Mouse (Mus musculus) forebrain, embryonic 12.5 days (tissue): ENCODE measurements around the gene Mab21l3. TPM values are rescaled to one million over a fixed set of nuclear protein-coding genes. Genes with fewer than 3 reads are reported as not detected.

Experiments used
- ATAC-seq: fragments of 200-750 bp; cut with Nextera tagmentation; 2 replicates; pipeline ENCODE4 v1.8.0; 2017; ENCODE audit warnings: moderate TSS enrichment; ENCODE audit not compliant: low FRiP score
- H3K27ac ChIP-seq: fragments of 300-500 bp; sonication (generic); 2 replicates; pipeline ENCODE4 v1.5.1; 2016; ENCODE audit warnings: mild to moderate bottlenecking
- H3K27me3 ChIP-seq: fragments of 300-500 bp; sonication (generic); 2 replicates; pipeline ENCODE4 v1.6.1; 2016; ENCODE audit warnings: mild to moderate bottlenecking
- H3K36me3 ChIP-seq: fragments of 300-500 bp; sonication (generic); replicated peaks from 2 replicates; pipeline ENCODE4 v1.6.1; 2016; ENCODE audit warnings: mild to moderate bottlenecking
- H3K4me1 ChIP-seq: fragments of 300-500 bp; sonication (generic); 2 replicates; pipeline ENCODE4 v1.6.1; 2016
- H3K4me2 ChIP-seq: fragments of 300-500 bp; sonication (generic); 2 replicates; pipeline ENCODE4 v1.6.1; 2016; ENCODE audit warnings: mild to moderate bottlenecking, moderate library complexity
- H3K4me3 ChIP-seq: fragments of 300-500 bp; sonication (generic); replicated peaks from 2 replicates; pipeline ENCODE4 v1.5.1; 2016; ENCODE audit warnings: mild to moderate bottlenecking
- H3K9ac ChIP-seq: fragments of 300-500 bp; sonication (generic); 2 replicates; pipeline ENCODE4 v1.6.1; 2016; ENCODE audit warnings: mild to moderate bottlenecking
- H3K9me3 ChIP-seq: fragments of 300-500 bp; sonication (generic); 2 replicates; pipeline ENCODE4 v1.6.1; 2016
- WGBS: fragments of 180-500 bp; shearing (Covaris S2); methylation state at CpG from one replicate; pipeline ENCODE4 v1.1.7; 2016; 5-methylcytosine and 5-hydroxymethylcytosine counted together
- polyA plus RNA-seq: library from polyadenylated mRNA; unstranded; fragments of >200 nt; fragmentation: Nextera tagmentation; extraction: Ambion mirVana; gene quantifications from 2 replicates; pipeline ENCODE4 v1.2.1, GENCODE M21; 2016

Gene Mab21l3
- polyA plus RNA-seq, 1 experiment from 2014 or later = 0.66 TPM

DNA sequence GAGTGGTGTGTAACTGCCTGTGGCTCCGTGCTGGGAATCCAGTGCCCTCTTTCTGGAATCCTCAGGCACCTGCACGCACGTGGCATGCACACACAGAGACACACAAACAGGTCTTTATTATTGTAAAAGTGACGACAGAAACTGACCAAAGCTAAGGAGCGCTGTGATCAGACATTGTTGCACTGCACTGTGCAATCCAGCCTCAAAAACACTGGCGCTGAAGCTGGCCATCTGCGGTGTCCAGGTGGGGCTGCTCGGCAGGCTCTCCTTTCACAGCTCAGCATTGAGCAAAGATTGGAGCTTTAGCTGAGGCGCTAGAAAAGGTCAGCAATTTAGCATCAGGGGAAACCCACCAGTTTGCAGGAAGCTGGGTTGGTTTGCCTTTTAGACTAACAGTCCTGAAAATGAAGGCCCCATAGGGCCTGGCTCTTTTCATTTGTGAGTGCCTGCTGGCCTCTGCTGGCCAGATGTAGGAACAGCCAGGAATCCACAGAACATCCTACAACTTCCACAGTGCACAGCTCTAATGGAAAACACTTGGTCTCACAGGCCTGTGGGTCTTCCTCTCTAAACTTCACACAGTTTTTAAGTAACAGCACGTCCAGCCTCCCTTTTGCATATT is 36.3 kb downstream of the Mab21l3 start:
- ATAC-seq = peak; percentile 85
- Histone ChIP-seq H3K36me3 (no peaks in the 10 kb centered on the region), H3K9ac (no peak overlapping the region)

DNA sequence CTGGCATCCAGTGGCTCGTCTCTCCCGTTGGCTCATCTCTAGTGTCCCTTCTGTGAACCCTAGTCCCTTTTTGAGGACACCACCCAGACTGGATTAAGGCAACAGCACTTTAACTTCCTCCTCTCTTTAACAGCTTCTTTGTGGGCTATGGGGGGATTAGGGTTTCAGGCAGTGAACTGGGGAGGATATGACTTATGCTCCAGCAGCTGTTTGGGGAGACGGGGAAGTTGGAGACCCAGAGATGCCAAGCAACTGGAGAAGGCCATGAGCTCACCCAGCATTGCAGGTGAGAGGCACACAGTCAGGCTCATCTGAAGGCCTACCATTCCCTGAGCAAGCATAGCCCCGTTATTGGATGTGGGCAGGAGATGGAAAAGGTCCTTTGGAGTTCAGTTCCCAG is 36.8 kb downstream of the Mab21l3 start:
- WGBS = 81% methylated on average over 4 of the region's 4 CpGs
- Histone ChIP-seq H3K9me3 (no peaks in the 10 kb centered on the region), H3K4me2 (no peak overlapping the region), H3K4me1 (peaks cover 2% of the 10 kb centered on the region; the same call in 1 of the 2 replicates), H3K27ac (no peak overlapping the region), H3K27me3 (peaks cover 11% of the 10 kb centered on the region; the same call in 1 of the 2 replicates), H3K4me3 (no peak overlapping the region), H3K36me3 (no peaks in the 10 kb centered on the region), H3K9ac (no peak overlapping the region)
- ATAC-seq = no peak

More for the DNA sequence above, 36.3 kb downstream of the Mab21l3 start:
- Histone ChIP-seq H3K9me3 (no peaks in the 10 kb centered on the region), H3K4me1 (no peaks in the 10 kb centered on the region), H3K4me2 (no peak overlapping the region), H3K4me3 (no peak overlapping the region), H3K27me3 (peaks cover 6% of the 10 kb centered on the region; the same call in 1 of the 2 replicates), H3K27ac (no peak overlapping the region)
- 62% methylated on average over 10 of the region's 10 CpGs for WGBS

DNA sequence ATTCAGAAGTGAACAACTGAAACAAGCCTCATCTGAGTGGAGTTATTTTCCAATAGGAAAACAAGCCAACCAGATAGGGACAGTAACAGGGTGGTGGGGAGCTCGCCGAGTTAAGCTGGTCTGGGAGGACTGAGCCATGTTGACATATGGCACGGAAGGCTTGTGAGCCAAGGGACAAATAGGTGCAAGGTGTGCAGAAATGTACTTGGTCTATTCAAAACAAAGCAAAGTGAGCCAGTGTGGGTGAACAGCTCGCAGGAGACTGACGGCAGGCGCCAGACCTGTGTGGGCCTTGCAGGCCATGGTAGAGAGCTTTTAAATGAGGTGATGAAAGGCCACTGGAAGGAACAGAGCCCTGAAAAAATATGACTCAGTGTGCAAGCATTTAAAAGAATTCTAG is 41.1 kb downstream of the Mab21l3 start:
- 87% methylated on average over 6 of the region's 6 CpGs for WGBS
- no peak overlapping the region for H3K9ac ChIP-seq
- peaks cover 28% of the 10 kb centered on the region for H3K4me1 ChIP-seq
- H3K36me3 ChIP-seq = no peaks in the 10 kb centered on the region
- H3K4me3 ChIP-seq = no peak overlapping the region
- no peak overlapping the region for H3K27ac ChIP-seq
- peaks cover 19% of the 10 kb centered on the region for H3K27me3 ChIP-seq
- H3K9me3 ChIP-seq = no peaks in the 10 kb centered on the region
- no peak for ATAC-seq
- H3K4me2 ChIP-seq = no peak overlapping the region

DNA sequence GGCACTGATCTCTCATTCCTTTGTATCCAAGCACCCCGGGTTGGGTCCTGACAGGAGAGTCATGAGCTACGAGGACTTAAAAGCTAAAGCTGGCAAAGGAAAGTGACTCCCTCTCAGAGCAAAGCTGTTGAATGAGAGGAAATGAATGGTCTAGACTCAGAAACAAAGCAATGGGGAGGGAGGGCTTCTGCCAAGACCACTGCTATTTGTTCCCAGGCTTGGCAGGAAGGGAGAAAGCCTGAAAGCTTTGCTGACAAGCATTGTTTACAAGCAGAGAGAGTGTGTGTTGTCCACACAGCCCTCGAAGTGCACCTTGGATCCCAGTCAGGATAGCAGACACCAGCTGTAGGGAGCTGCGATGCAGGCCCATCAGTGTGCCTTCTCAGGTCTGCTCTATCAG is 41.8 kb downstream of the Mab21l3 start:
- peaks cover 28% of the 10 kb centered on the region for H3K4me1 ChIP-seq
- ATAC-seq = no peak
- no peak overlapping the region for H3K4me3 ChIP-seq
- 24% methylated on average over 4 of the region's 4 CpGs for whole genome bisulfite sequencing
- no peak overlapping the region for H3K27ac ChIP-seq
- no peak overlapping the region for H3K4me2 ChIP-seq
- peaks cover 19% of the 10 kb centered on the region for H3K27me3 ChIP-seq
- no peaks in the 10 kb centered on the region for H3K36me3 ChIP-seq
- no peaks in the 10 kb centered on the region for H3K9me3 ChIP-seq
- no peak overlapping the region; the same call in 1 of the 2 replicates for H3K9ac ChIP-seq

DNA sequence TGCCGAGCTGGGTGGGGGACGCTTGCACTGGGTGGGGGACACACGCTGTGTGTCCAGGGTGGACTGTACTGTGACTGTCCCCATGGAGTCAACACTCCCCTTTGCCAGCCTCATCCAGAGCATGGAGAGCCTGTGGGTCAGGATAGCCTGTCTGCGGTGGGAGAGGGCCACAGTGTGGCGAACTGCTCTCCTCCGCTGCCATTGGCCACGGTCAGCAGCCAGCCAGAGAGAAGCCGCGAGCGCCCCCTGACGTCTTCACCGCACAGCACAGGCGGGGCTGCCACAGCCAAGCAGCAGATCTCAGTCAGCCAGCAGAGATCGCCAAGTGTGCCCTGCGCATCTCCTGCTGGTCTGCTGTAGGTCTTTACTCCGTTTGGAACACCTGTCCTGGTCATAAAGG is 42.6 kb downstream of the Mab21l3 start:
- Histone ChIP-seq H3K9me3 (no peaks in the 10 kb centered on the region), H3K36me3 (no peaks in the 10 kb centered on the region), H3K27me3 (peaks cover 19% of the 10 kb centered on the region), H3K4me2 (peak overlapping the region; percentile 31), H3K9ac (no peak overlapping the region), H3K27ac (no peak overlapping the region), H3K4me1 (peaks cover 28% of the 10 kb centered on the region), H3K4me3 (no peak overlapping the region)
- 7% methylated on average over 16 of the region's 16 CpGs for WGBS
- ATAC-seq = peak; percentile 90

DNA sequence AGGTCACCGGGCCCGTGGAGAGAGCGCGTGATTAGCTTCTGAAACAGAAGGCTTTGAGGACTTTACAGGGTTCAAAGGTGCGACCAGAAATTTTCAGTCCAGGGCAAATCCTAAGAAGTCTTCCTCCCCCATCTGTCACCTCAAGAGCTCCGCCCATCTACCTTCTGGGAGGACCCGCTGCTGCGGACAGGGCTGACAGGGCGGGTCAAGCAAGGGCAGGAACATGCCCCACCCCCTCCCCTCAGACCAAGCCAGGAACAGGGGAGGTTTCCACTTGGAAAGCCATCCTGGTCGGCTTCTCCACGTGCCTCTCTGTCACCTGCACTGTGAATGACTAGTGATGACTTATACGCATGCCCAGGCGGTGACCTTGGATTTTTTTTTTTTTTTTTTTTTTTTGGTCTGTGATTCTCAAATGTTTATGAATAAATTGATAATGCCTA is 43.2 kb downstream of the Mab21l3 start:
- Histone ChIP-seq H3K36me3 (no peaks in the 10 kb centered on the region), H3K4me1 (peaks cover 28% of the 10 kb centered on the region), H3K4me2 (no peak overlapping the region), H3K9ac (no peak overlapping the region), H3K4me3 (no peak overlapping the region), H3K27ac (no peak overlapping the region), H3K27me3 (peaks cover 19% of the 10 kb centered on the region), H3K9me3 (no peaks in the 10 kb centered on the region)
- no peak for ATAC-seq
- WGBS = 23% methylated on average over 13 of the region's 13 CpGs

DNA sequence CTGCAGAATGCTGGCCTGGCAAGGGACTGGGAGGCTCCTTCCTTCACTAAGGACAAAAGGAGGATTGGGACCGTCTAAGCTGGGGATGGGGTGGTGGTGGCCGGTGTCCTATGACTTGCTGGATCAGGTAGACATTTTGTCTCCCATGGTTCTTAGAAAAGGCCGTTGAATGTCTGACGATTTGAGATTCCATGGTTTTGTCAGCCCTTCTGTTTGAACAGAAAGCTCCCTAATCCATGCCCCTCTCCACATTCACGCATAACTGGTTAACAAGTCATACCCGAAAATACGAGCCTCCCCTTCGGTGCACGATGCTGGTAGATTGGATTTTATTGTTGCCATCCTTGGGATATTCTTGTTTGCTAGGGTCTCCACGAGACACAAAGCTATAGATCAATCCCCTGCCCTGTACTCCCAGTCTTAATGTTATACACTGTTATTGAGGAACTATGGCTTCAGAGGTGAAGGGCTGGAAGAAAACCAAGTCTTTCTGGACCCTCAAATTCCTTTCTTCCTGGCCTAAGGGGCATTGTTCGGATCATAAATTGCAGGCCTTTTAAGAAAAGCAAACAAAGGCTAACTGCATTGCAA is 43.7 kb downstream of the Mab21l3 start:
- peaks cover 28% of the 10 kb centered on the region for H3K4me1 ChIP-seq
- H3K27ac ChIP-seq = no peak overlapping the region
- no peak overlapping the region for H3K4me3 ChIP-seq
- H3K36me3 ChIP-seq = no peaks in the 10 kb centered on the region
- H3K27me3 ChIP-seq = peaks cover 19% of the 10 kb centered on the region
- 30% methylated on average over 11 of the region's 11 CpGs for WGBS
- no peak overlapping the region for H3K9ac ChIP-seq
- H3K9me3 ChIP-seq = no peaks in the 10 kb centered on the region
- no peak overlapping the region for H3K4me2 ChIP-seq
- no peak for ATAC-seq

DNA sequence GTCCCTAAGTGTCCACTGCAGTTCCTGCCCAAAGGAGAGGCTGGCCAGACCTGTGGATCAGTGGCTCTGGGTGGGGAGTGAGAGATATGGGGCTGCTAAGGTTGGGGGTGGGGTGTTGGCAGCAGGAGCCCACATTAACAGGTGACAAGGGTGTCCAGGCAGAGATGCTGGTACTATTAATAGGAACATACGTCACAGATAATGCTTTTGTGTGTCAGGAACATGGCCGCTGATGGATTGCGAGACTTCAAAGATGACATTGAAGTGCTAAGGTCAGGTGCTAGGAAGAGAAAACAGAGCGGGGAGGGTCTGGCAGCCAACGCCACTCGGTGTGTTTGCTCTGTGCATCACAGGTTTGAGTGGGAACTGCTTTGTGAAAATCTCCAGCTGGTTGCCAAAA is 44.4 kb downstream of the Mab21l3 start:
- no peaks in the 10 kb centered on the region for H3K36me3 ChIP-seq
- peaks cover 19% of the 10 kb centered on the region for H3K27me3 ChIP-seq

DNA sequence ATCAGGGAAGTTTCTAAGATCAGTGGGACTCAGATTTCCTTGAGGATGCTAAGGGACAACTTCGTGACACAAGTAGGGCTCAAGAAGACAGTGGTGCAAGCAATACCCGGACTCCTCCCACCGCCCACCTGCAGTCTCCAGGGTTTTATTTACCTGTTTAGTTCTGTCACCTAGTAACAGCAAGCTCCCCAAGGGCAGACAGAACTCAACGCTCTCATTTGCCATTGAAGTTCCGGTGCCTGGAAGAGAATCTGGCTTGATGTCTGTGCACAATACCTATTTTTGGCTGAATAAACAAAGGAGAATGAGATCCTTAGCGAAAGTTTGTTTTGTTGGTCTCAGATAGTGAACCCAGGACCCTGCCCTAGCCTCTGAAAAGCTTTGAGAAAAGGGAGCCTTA is 45.0 kb downstream of the Mab21l3 start:
- Histone ChIP-seq H3K9ac (no peak overlapping the region), H3K4me3 (no peak overlapping the region), H3K4me2 (no peak overlapping the region), H3K4me1 (peaks cover 28% of the 10 kb centered on the region), H3K9me3 (no peaks in the 10 kb centered on the region), H3K36me3 (no peaks in the 10 kb centered on the region), H3K27me3 (peaks cover 23% of the 10 kb centered on the region), H3K27ac (no peak overlapping the region)
- WGBS = 80% methylated on average over 6 of the region's 6 CpGs
- ATAC-seq = no peak

More for the DNA sequence above, 44.4 kb downstream of the Mab21l3 start:
- Histone ChIP-seq H3K4me2 (no peak overlapping the region), H3K27ac (no peak overlapping the region), H3K4me3 (no peak overlapping the region), H3K9ac (no peak overlapping the region), H3K4me1 (peaks cover 28% of the 10 kb centered on the region), H3K9me3 (no peaks in the 10 kb centered on the region)
- no peak for ATAC-seq
- WGBS = 74% methylated on average over 6 of the region's 6 CpGs

DNA sequence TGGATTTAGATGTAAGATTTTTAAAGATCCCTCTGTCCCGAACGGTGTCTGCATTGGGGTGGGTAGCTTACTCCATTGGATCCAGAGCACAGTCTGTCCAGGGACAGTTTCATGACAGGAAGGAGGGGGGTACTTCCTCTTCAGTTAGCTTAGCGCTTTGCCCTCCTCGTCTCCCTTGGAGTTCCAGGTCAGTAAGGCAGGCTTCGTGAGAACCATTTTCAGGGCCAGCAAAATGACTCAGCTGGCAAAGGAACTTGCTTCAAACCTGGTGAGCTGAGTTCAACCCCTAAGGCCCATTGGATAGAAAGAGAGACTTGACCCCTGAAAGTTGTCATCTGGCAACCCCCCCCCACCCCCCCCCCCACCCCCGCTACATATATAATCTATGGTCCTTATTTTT is 46.0 kb downstream of the Mab21l3 start:
- no peak overlapping the region for H3K4me2 ChIP-seq
- H3K9me3 ChIP-seq = no peaks in the 10 kb centered on the region
- H3K4me1 ChIP-seq = peaks cover 35% of the 10 kb centered on the region
- no peak overlapping the region for H3K4me3 ChIP-seq
- no peak overlapping the region for H3K27ac ChIP-seq
- peaks cover 20% of the 10 kb centered on the region for H3K27me3 ChIP-seq
- no peak overlapping the region for H3K9ac ChIP-seq
- 86% methylated on average over 6 of the region's 6 CpGs for WGBS
- ATAC-seq = no peak
- H3K36me3 ChIP-seq = no peaks in the 10 kb centered on the region

DNA sequence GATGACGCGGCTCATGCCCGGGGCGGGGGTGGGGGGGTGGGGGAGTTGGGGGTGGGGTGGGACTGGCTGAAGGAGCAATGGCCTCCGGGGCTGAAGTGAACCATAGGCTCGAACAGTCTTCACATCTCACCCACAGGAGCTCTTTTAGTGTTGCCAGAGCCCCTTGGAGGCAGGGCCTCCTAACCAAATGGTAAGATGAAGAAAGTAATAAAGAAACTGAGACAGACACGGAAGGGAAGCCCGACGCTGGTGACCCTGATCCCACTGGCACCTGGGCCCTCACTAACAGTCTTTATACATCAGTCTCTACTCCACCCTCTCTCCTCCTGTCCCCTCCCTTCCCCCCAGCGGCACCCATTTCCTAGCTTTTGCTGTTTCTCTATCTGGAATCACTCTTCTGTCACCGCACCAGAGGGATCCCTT is 48.2 kb downstream of the Mab21l3 start:
- Histone ChIP-seq H3K27ac (no peak overlapping the region), H3K9ac (no peak overlapping the region), H3K4me2 (no peak overlapping the region), H3K27me3 (peaks cover 18% of the 10 kb centered on the region; the same call in 1 of the 2 replicates), H3K4me3 (no peak overlapping the region), H3K9me3 (no peaks in the 10 kb centered on the region), H3K36me3 (no peaks in the 10 kb centered on the region), H3K4me1 (peaks cover 33% of the 10 kb centered on the region)
- 87% methylated on average over 11 of the region's 11 CpGs for WGBS
- ATAC-seq = no peak

DNA sequence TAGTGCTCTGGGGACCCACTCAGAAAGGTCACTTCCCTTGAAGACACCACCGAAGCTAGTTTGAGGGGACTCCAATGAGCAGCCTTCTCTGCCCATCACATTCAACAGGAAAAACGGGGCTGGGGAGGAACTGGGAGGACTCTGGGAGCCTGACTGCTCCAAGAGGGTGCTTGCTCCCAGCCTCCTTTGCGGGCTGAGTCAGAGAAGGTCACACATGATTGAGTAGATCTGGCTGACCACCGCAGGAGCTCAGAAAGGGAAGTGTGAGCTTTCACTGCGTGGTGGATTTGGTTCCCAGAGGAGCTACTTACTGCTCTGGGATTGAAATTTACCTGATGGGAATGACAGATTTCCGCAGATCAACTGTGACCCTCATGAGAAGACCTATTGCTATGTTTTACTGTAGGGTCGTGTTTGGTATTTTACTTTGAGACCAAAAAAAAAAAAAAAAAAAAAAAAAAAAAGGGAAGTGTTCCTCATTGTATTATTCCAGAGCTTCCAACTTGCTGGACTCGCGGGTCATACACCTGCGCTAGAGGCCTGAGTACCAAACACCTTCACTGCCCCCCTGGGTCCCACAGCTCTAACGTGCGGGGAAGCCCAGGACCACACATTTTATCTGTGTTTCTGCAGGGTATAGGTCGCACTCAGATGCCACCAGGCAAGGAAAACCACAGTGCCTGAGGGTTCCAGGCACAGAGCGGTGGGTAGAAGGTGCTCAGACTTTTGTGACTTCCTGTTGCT is 48.7 kb downstream of the Mab21l3 start:
- ATAC-seq = no peak
- no peak overlapping the region for H3K4me3 ChIP-seq
- no peak overlapping the region for H3K27ac ChIP-seq
- no peaks in the 10 kb centered on the region for H3K36me3 ChIP-seq
- no peak overlapping the region for H3K9ac ChIP-seq
- H3K4me2 ChIP-seq = no peak overlapping the region
- WGBS = 79% methylated on average over 14 of the region's 14 CpGs
- H3K9me3 ChIP-seq = no peaks in the 10 kb centered on the region
- peaks cover 15% of the 10 kb centered on the region; the same call in 1 of the 2 replicates for H3K27me3 ChIP-seq
- peaks cover 27% of the 10 kb centered on the region for H3K4me1 ChIP-seq
